Mouse (Mus musculus) G1E (cell line): ENCODE data around the gene Isg20.

Experiments
- CTCF ChIP-seq: IDR thresholded peaks from 2 replicates; pipeline ENCODE4 v1.5.1; 2012; ENCODE audit warnings: low read depth, low read length, inconsistent platforms, mixed read lengths
- GATA1 ChIP-seq: IDR thresholded peaks from 2 replicates; pipeline ENCODE4 v1.6.1; 2012; ENCODE audit warnings: borderline replicate concordance, low read length, inconsistent platforms, mixed read lengths
- POLR2AphosphoS5 ChIP-seq: IDR thresholded peaks from 2 replicates; pipeline ENCODE4 v1.6.1; 2012; ENCODE audit warnings: low read depth, low read length, inconsistent platforms; ENCODE audit not compliant: insufficient replicate concordance
- TAL1 ChIP-seq: conservative IDR thresholded peaks from 2 replicates; pipeline ENCODE4 v1.6.1; 2012; ENCODE audit warnings: low read depth, low read length, inconsistent platforms, mixed read lengths

GRCm38 (mm10) chr7:78886496-78886895 lies 26.7 kb upstream of the Isg20 start:
- no peak for TF ChIP-seq CTCF
- no peak for TF ChIP-seq TAL1
- no peak for TF ChIP-seq GATA1
- TF ChIP-seq POLR2AphosphoS5: no peak
